Mouse (Mus musculus) natural killer cell, adult 2 months (primary cell): ENCODE results near the gene Cd2.

Experiments used
- DNase-seq, 2 experiments: peaks; one replicate each; pipeline ENCODE4 v3.0.0; 2022; ENCODE audit warnings: low spot score in 2 of 2

Gene Cd2

GRCm38 (mm10) chr3:101293571-101294135 is 5.9 kb upstream of the Cd2 start:
- no peak for DNase-seq

- DNase-seq = peak; percentile 68 to 82
Measured at GRCm38 (mm10) chr3:101292611-101293010, 4.9 kb upstream of the Cd2 start.

GRCm38 (mm10) chr3:101290587-101291520 is 3.1 kb upstream of the Cd2 start:
- no peak for DNase-seq

GRCm38 (mm10) chr3:101290036-101290435 is 2.3 kb upstream of the Cd2 start:
- no peak for DNase-seq

GRCm38 (mm10) chr3:101289406-101289805 is 1.7 kb upstream of the Cd2 start:
- DNase-seq = no peak

- peak; percentile 64 to 74 for DNase-seq
Measured at GRCm38 (mm10) chr3:101286336-101287325, 1.1 kb downstream of the Cd2 start.

- no peak for DNase-seq
Measured at GRCm38 (mm10) chr3:101285851-101286250, 1.9 kb downstream of the Cd2 start.

GRCm38 (mm10) chr3:101285021-101285615 is 2.6 kb downstream of the Cd2 start:
- DNase-seq = no peak

GRCm38 (mm10) chr3:101283869-101284706 is 3.7 kb downstream of the Cd2 start:
- DNase-seq = no peak

- DNase-seq = no peak
Measured at GRCm38 (mm10) chr3:101283441-101283840, 4.3 kb downstream of the Cd2 start.

- DNase-seq = no peak
Measured at GRCm38 (mm10) chr3:101282556-101283180, 5.1 kb downstream of the Cd2 start.

GRCm38 (mm10) chr3:101281841-101282240 is 5.9 kb downstream of the Cd2 start:
- DNase-seq = no peak

- no peak for DNase-seq
Measured at GRCm38 (mm10) chr3:101280348-101281311, 7.1 kb downstream of the Cd2 start.

- DNase-seq = no peak
Measured at GRCm38 (mm10) chr3:101279561-101279960, 8.2 kb downstream of the Cd2 start.

GRCm38 (mm10) chr3:101278396-101278795 is 9.3 kb downstream of the Cd2 start:
- DNase-seq = no peak

- DNase-seq = peak; percentile 69 to 84
Measured at GRCm38 (mm10) chr3:101277830-101278229, 9.9 kb downstream of the Cd2 start.

GRCm38 (mm10) chr3:101276501-101277320 is 11.0 kb downstream of the Cd2 start:
- DNase-seq = no peak
